Mouse (Mus musculus): ENCODE results near the gene Tuba3a. TPM values are rescaled to one million over a fixed set of nuclear protein-coding genes. Genes with fewer than 3 reads are reported as not detected.

Gene Tuba3a
- polyA plus RNA-seq, 1 experiment: not detected

DNA sequence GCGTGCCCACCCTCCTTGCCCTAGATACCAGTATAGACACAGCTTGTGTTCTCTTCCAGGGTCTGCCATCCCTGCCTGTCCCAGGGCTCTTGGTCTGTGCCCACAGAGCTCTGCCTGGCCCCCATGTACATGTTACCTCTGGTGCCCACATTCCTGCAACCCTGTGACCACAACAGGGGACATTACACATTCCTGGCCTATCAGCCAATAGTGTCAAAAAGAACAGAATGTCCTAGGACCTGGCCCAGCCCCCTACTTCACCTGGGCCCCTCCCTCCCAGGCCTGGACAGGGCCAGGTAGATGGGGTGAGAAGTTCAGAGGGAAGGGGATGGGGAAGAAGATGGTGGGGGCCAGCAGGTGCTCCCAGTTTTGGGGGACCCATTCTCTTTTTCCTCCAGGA, 34.5 kb upstream of the Tuba3a start, which contains the start of gene Scnn1a:
Gene Scnn1a (plus strand): TSS at position 337 of the 400 bp plus-strand sequence.
- no peak within 1 kb of the TSS for H3K4me3 ChIP-seq (ENCODE audit: insufficient read depth, low read length)
- H3K4me1 ChIP-seq (ENCODE audit: control insufficient read depth, insufficient read depth, low read length): no peaks in the 10 kb centered on the region
- TF ChIP-seq CTCF (IDR thresholded peaks at IDR 0.05; ENCODE audit: low read depth, low read length): no peak
- TF ChIP-seq POLR2A (IDR thresholded peaks at IDR 0.05; ENCODE audit: borderline replicate concordance, low read depth, low read length): no peak
- H3K27ac ChIP-seq (ENCODE audit: insufficient read depth, low read depth, low read length): no peak within 1 kb of the TSS

DNA sequence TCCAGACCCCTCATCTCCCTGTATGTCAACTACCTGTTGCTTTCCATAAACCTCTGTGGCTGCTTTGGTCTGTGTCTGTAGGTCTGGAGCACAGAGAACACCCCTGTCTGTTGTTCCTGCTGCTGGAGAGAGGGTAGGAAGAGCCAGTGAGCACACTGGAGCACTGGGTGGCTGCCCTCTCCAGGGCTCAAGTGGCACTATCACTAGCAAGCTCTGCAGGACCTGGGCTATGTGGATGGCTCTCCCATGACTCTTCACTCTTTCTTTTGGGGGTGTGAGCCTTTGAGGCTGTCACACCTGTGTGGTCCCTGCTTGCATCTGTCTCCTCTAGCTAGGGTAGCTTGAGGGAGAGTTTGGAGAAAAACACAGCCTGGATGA, 34.1 kb upstream of the Tuba3a start:
- Histone ChIP-seq H3K4me3 (ENCODE audit: insufficient read depth, low read length) (no peak overlapping the region), H3K27ac (ENCODE audit: insufficient read depth, low read depth, low read length) (no peak overlapping the region), H3K4me1 (ENCODE audit: control insufficient read depth, insufficient read depth, low read length) (peaks cover under 1% of the 10 kb centered on the region; the same call in 1 of the 2 replicates)
- TF ChIP-seq CTCF (IDR thresholded peaks at IDR 0.05; ENCODE audit: low read depth, low read length): no peak
- TF ChIP-seq POLR2A (IDR thresholded peaks at IDR 0.05; ENCODE audit: borderline replicate concordance, low read depth, low read length): no peak

GRCm38 (mm10) chr6:125318981-125319918, 33.4 kb upstream of the Tuba3a start:
- TF ChIP-seq POLR2A (IDR thresholded peaks at IDR 0.05; ENCODE audit: borderline replicate concordance, low read depth, low read length) (no peak), CTCF (IDR thresholded peaks at IDR 0.05; ENCODE audit: low read depth, low read length) (no peak)
- no peak overlapping the region for H3K4me3 ChIP-seq (ENCODE audit: insufficient read depth, low read length)
- H3K27ac ChIP-seq (ENCODE audit: insufficient read depth, low read depth, low read length): no peak overlapping the region
- peaks cover 6% of the 10 kb centered on the region for H3K4me1 ChIP-seq (ENCODE audit: control insufficient read depth, insufficient read depth, low read length)

GRCm38 (mm10) chr6:125317077-125317476, 31.2 kb upstream of the Tuba3a start:
- H3K4me1 ChIP-seq (ENCODE audit: control insufficient read depth, insufficient read depth, low read length): peaks cover 16% of the 10 kb centered on the region
- no peak overlapping the region for H3K4me3 ChIP-seq (ENCODE audit: insufficient read depth, low read length)
- H3K27ac ChIP-seq (ENCODE audit: insufficient read depth, low read depth, low read length): no peak overlapping the region
- TF ChIP-seq POLR2A (IDR thresholded peaks at IDR 0.05; ENCODE audit: borderline replicate concordance, low read depth, low read length) (no peak), CTCF (IDR thresholded peaks at IDR 0.05; ENCODE audit: low read depth, low read length) (no peak)

DNA sequence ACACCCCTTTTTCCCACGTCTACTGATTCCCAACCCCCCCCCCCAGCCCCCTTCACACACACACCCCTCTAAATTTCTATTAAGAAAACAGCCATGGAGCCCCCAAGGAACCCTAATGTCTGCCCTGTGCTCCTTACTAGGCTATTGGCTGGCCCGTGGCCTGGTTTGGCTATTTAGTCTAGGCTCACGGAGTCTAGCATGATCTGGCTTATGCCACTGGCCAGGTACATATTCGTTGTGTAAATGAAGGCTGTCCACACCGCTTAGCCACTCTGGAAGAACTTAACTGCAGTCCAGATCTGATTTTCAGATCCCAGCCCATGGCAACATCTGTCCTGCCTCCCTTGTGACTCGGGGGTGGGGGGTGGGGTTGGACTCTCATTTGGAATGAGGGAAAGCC, 28.9 kb upstream of the Tuba3a start:
- peaks cover 16% of the 10 kb centered on the region for H3K4me1 ChIP-seq (ENCODE audit: control insufficient read depth, insufficient read depth, low read length)
- no peak overlapping the region for H3K4me3 ChIP-seq (ENCODE audit: insufficient read depth, low read length)
- no peak overlapping the region for H3K27ac ChIP-seq (ENCODE audit: insufficient read depth, low read depth, low read length)
- TF ChIP-seq POLR2A (IDR thresholded peaks at IDR 0.05; ENCODE audit: borderline replicate concordance, low read depth, low read length) (no peak), CTCF (IDR thresholded peaks at IDR 0.05; ENCODE audit: low read depth, low read length) (no peak)

- peaks cover 16% of the 10 kb centered on the region for H3K4me1 ChIP-seq (ENCODE audit: control insufficient read depth, insufficient read depth, low read length)
- H3K27ac ChIP-seq (ENCODE audit: insufficient read depth, low read depth, low read length): peak overlapping the region; percentile 58
- TF ChIP-seq CTCF (IDR thresholded peaks at IDR 0.05; ENCODE audit: low read depth, low read length): no peak
- TF ChIP-seq POLR2A (IDR thresholded peaks at IDR 0.05; ENCODE audit: borderline replicate concordance, low read depth, low read length): no peak
- H3K4me3 ChIP-seq (ENCODE audit: insufficient read depth, low read length): peak overlapping the region; percentile 62
These were observed 28.4 kb upstream of the Tuba3a start for GRCm38 (mm10) chr6:125314231-125314563.

DNA sequence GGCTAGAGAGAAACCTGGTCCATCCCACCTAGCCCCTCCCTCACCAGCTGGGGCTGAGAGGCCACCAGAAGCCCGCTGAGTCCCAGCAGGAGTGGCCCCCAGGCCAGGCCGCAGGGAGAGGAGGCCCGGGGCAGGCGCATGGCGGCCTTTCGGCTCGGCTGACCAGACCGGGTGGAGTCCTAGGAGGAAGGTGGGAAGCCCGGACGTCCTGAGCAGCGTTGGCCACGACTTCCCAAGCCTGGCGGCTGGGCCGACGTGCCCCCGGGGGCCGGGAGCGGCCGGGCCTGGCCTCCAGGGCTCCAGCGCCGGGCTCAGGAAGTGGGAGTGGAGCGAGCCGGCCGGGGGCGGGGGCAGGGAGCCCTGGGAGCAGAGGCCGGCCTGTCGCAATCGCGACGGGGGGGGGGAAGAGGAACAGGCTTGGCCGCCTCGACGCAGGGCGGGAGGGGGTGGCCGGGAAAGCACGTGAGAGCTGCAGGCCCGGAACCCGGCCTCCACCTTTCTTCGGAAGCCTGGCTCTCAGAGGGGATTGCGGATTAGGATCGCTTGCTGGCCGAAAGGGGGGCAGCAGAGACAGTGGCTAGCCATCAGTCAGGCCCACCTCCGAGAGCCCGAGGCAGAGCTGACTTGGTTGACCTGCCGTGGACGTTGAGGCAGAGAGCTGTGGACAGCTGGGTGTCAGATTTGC, 27.8 kb upstream of the Tuba3a start, which contains the start of gene Ltbr:
Gene Ltbr (minus strand): TSS at position 340 of the 685 bp plus-strand sequence.
- Histone ChIP-seq H3K4me3 (ENCODE audit: insufficient read depth, low read length) (peak within 1 kb of the TSS; percentile 80), H3K4me1 (ENCODE audit: control insufficient read depth, insufficient read depth, low read length) (peaks cover 16% of the 10 kb centered on the region), H3K27ac (ENCODE audit: insufficient read depth, low read depth, low read length) (peak within 1 kb of the TSS; percentile 58)
- no peak for TF ChIP-seq CTCF (IDR thresholded peaks at IDR 0.05; ENCODE audit: low read depth, low read length)
- no peak for TF ChIP-seq POLR2A (IDR thresholded peaks at IDR 0.05; ENCODE audit: borderline replicate concordance, low read depth, low read length)

DNA sequence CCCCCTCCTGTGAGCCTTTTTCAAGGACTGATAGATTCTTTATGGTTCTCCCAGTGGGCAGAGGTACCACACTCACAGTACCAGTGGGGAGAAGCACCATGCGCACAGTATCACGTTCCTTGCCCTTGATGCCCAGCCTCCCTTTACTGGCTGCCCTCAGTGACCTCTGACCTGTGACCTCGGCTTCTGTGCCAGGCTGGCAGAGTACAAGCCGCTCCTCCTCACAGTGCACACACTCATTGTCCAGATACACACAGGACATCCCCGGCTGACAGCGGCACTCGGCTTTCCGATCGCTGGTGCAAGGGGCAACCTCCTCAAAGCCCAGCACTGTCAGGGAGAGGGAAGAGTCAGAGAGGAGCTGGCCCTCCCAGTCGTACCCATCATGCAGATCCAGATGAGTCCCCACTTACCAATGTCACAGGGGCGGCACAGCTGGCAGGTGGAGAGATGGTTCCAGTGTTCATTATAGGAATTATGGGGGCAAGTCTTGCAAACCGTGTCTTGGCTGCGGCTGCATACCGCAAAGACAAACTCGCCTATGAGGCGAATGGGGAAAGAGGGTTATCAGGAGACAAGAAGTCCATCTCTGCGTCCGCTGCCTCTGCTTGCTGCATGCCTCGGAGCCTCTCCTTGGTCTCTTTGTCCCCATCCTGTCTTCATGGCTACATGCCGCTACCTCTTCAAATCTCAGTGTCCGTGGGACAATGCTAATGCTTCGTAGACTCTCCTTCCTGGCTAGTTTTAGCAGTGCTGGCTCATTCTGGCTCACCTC, 26.9 kb upstream of the Tuba3a start:
- Histone ChIP-seq H3K4me1 (ENCODE audit: control insufficient read depth, insufficient read depth, low read length) (peaks cover 16% of the 10 kb centered on the region), H3K27ac (ENCODE audit: insufficient read depth, low read depth, low read length) (no peak overlapping the region), H3K4me3 (ENCODE audit: insufficient read depth, low read length) (peak overlapping the region; percentile 80)
- TF ChIP-seq CTCF (IDR thresholded peaks at IDR 0.05; ENCODE audit: low read depth, low read length) (no peak), POLR2A (IDR thresholded peaks at IDR 0.05; ENCODE audit: borderline replicate concordance, low read depth, low read length) (no peak)

- TF ChIP-seq POLR2A (IDR thresholded peaks at IDR 0.05; ENCODE audit: borderline replicate concordance, low read depth, low read length) (no peak), CTCF (IDR thresholded peaks at IDR 0.05; ENCODE audit: low read depth, low read length) (no peak)
- peaks cover 16% of the 10 kb centered on the region for H3K4me1 ChIP-seq (ENCODE audit: control insufficient read depth, insufficient read depth, low read length)
- H3K27ac ChIP-seq (ENCODE audit: insufficient read depth, low read depth, low read length): no peak overlapping the region
- no peak overlapping the region; the same call in 1 of the 2 replicates for H3K4me3 ChIP-seq (ENCODE audit: insufficient read depth, low read length)
These were observed 26.3 kb upstream of the Tuba3a start for GRCm38 (mm10) chr6:125312171-125312570.

Measured in bone marrow macrophage, adult 2 months (primary cell).